Mouse (Mus musculus): ENCODE data around the gene Tnfsf9.

Tnfsf9 gene

GRCm38 (mm10) chr17:57134693-57135092 lies 29.6 kb downstream of the Tnfsf9 start:
- DNase-seq (ENCODE audit: low spot score): no peak

DNA sequence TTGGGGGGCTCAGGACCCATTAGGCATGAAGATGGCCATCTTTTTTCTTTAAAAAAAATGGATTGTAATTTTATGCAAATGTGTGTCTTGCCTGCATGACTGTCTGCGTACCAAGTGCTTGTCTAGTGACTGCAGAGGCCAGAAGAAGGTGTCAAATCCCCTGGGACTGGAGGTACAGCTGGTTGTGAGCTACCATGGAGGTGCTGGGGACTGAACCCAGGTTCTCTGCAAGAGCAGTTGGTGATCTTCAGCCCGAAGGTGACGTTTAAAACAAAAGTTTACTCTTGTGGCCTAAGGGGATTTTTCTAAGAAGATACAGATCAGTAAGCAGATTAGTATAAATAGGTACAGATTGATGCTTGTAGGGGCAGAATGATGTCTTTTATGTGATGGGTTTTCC lies 30.5 kb downstream of the Tnfsf9 start:
- no peak for DNase-seq (ENCODE audit: low spot score)

GRCm38 (mm10) chr17:57138676-57139075 lies 33.6 kb downstream of the Tnfsf9 start:
- no peak for DNase-seq (ENCODE audit: low spot score)

DNA sequence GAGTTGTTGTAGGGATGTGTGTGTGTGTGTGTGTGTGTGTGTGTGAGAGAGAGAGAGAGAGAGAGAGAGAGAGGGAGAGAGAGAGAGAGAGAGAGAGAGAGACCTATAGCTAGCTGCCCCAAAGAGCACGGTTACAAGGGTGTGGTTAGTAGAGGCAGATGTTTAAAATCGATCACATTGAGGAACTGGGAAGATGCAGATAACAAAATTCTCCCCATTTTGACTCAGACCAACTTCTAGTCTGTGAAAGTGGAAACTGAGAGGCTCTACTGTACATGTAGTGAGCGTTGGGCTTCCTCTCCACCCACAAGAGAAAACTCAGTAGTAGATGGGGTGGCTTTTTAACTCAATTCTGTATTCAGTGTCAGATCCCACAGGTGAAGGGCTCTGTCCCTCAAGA lies 34.6 kb downstream of the Tnfsf9 start:
- no peak for DNase-seq (ENCODE audit: low spot score)

- DNase-seq (ENCODE audit: low spot score): no peak
Measured at GRCm38 (mm10) chr17:57143704-57144103, 38.6 kb downstream of the Tnfsf9 start.

GRCm38 (mm10) chr17:57145115-57145514 lies 40.0 kb downstream of the Tnfsf9 start:
- DNase-seq (ENCODE audit: low spot score): no peak

- no peak for DNase-seq (ENCODE audit: low spot score)
Measured at GRCm38 (mm10) chr17:57148343-57148742, 43.2 kb downstream of the Tnfsf9 start.

DNA sequence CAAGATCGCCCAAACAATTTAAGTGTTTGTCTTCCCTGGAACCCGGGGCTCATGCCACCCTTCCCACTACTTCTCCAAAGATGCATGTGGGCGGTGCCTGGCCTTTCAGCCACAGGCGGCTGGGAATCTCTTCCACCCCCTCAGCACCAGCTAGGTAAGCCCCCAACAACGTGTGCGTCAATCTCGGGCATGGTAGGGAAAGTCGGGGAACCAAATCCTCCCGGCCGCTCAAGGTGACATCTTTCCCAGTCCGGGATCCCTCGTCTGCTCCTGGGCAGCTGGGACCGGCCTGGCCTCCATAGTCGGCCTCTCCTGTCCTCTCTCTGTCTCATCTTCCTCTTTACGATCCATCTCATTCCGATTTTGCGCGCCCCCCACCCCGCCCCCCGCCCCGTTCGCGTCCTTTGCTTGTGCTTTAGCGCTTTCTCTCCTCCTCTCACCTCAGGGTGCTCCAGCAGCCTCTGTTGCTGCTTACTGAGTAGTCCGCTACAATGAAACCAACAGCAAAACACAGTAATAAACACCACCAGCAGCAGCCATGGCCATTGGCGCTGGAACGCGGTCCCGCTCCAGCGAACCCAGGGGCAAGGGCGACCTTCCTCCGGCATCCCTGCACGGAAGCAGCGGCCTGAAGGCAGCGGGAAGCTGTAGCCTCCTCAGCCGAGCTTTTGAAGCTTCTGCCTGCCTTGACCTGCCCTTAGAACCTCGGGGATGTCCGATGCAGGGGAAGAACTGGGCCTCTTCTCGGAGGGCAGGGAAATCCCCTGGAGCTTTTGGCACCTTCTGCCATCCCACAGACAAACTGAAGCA lies 44.1 kb downstream of the Tnfsf9 start, which contains the start of gene Cd70:
TSS of gene Cd70 (minus strand) at position 784 of the 810 bp plus-strand sequence.
- DNase-seq (ENCODE audit: low spot score): no peak

DNA sequence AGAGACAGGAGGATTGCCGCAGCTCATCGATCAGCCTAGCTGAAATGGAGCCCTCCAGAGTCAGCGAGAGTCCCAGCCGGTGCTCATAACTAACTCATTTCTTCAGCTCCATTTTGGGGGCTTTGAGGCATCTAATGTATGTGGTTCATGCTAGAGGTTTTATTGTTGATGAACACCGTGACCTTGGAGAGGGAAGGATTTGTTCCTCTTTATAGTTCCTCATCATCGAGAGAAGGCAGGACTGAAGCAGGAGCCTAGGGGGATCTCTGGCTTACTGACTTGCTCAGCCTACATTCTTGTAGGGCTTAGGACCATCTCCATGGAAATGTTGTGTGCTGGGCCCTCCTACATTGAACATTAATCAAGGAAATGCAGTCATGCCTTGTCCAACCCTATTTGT lies 47.9 kb downstream of the Tnfsf9 start:
- DNase-seq (ENCODE audit: low spot score): no peak

- no peak for DNase-seq (ENCODE audit: low spot score)
Measured at GRCm38 (mm10) chr17:57153787-57154186, 48.7 kb downstream of the Tnfsf9 start.

Measured in layer of hippocampus, adult 11-12 months (tissue).